Mouse (Mus musculus) yolk sac, embryonic 10.5 days (tissue): ENCODE data around the gene Dnaja4.

Experiments used
- DNase-seq: peaks from one replicate; pipeline ENCODE4 v3.0.0-alpha.2; 2017; ENCODE audit warnings: low spot score

Gene Dnaja4

DNA sequence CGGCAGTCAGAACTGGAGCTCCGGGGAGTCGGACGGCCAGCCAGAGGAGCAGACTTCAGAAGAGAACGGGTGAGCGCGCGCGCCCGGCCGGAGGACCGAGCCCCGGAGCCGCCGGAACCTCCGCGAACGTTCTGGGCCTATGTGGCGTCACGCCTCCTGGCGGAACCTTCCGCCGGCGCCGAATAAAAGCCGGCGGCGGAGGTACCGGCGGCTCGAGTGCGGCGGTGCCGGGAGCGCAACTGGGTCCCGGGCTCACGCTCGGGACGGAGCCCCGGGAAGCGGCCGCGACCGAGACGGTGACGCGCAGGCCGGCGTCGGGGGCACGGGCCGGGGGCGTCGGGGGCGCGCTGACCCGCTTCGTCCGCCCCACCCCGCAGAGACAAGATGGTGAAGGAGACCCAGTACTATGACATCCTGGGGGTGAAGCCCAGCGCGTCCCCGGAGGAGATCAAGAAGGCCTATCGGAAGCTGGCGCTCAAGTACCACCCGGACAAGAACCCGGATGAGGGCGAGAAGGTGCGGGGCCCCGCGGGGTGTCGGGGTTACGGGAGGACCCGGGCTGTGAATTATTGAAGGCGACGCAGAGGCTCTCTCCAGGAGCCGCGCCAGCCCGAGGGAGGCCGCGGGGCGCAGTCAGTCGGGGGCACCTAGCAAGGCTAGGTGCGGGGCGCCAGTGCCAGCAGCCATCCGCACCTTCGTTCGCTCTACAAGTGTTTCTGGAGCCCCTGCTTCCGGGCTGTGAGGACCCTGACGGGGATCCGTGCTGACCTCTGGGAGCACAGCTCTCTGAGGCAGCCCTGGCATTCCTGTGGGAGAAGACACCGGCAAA, 886 bp downstream of the Dnaja4 start:
- DNase-seq: peak; percentile 45

DNA sequence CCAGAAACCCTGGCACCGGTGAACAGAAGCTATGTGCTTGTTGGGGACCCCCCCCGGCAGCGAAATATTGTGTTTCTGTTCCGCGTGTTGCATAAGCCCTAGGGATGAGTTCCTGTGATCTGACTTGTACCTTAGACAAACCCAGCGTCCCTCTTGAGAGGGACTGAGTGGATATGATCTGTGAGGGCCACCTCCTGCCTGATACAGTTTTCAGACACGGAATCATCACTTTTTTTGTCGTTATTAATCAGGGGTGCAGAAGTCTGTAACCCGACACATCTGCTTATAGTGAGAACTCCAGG, 1.5 kb downstream of the Dnaja4 start:
- no peak for DNase-seq

DNA sequence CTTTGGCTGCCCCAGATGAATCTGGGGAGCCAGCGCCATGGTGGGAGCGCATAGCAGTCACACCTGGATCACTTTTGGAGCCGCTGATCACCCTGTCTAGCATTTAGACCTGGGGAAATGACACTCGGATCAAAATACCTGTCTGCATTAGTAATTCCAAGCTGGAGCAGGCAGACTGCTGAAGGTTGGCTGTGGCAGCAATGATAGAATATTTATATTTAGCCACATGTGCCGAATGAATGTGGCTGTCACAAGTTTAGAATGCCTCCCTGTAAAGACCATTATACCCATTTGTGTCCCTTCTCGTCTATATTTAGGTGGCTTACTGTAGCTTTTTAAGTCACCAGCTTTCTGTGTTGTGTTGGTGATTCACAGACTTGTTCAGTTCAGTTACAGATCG, 2.1 kb downstream of the Dnaja4 start:
- no peak for DNase-seq

DNA sequence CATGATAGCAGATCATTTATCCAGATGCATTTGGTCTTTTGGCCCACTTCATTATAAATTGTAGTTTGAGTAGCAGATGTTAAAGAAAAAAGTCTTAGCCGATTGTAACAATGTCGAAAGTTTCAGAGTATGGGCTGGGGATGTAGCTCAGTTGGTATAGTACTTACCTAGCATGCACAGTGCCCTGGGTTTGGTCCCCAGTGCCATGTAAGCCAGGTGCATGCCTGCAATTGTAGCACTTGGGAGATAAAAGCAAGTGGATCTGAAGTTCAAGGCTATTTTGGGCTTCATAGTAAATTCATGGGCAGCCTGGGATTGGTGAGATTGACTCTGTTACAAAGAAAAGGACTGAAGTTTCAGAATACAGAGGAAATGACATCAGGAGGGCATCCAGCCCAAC, 3.9 kb downstream of the Dnaja4 start:
- no peak for DNase-seq

DNA sequence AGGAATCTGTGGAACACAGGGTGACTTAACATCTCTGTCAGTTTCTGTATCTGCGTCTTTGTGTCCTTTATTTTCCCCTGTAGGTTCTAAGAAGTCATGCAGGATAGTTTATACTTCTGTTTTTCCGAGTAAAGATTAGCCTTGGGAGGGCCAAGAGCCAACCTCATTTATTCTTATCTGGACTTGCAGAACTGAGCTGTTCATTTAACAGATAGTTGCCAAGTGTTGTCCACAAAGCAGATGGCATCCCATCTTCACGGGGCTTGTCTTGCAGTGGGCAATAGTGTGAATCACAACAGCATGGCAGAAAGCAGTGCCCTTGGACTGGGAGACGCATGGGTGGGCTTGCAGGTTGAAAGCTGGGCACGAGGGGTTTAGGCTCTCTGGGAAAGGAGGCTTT, 5.7 kb downstream of the Dnaja4 start:
- no peak for DNase-seq

DNA sequence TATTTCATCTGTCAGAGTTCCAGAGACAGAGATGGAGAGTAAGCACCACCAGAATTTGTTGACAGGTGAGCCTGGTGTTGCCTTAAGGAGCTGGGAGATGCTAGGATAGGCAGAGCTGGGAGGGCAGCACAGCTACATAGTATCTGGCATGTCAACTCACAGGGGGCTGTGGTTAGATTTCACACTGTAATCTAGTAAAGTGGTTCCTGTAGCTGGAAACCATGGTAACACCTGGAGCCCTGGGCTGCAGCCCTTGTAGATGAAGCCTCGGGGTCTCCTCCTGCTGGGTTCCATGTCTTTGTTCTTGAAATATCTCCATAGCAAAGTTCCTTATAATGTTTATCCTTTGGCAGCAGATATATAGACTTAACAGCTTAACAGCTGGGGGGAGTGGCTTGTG, 6.9 kb downstream of the Dnaja4 start:
- DNase-seq: no peak

DNA sequence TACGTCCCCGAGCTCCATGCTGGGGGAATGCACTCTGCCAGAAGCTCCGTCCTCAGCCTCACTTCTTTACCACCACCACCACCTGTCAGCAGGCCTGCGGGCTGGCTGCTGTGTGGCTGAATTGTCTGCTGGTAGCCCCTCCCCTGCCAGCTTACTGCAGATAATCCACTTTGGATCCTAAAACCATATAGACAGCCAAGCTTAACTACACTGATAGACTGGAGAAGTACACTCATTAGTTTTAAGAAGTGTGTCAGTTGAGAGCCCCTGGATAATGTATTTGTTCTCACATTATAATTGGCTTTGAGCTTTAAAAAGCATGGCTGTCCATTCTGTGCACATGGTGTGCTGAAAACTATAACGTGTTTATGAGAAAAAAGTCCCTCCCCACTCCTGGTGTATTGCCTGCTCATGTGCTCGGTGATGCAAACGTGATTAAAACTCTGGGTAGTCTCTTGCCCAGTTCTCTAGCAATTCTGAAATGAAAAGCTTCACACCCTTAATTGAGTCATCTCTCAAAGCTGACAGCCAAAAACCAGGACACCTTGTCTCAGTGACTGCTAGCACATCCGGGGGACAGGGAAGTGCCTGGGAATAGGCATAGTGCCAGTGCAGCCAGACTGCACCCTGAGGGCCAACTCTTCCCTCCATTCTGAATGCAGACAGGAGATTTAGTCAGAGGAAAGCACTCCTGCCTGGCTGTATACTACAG, 8.8 kb downstream of the Dnaja4 start:
- no peak for DNase-seq

DNA sequence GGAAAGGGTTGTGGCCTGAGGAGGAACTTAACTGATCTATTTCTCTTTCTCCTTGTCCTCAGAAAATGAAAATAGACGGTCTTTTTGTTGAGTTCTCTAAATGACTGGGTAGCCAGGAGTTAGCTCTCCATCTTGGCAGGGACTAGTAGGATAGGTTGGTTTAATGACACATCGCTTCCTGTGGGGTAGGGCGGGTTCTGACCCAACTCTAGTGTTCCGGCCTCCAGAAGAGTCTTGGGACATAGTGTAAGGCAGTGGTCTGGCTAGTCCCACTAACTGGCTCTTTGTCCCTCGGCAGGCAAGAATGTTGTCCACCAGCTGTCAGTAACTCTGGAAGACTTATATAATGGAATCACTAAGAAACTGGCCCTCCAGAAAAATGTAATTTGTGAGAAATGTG, 9.4 kb downstream of the Dnaja4 start:
- DNase-seq: no peak

DNA sequence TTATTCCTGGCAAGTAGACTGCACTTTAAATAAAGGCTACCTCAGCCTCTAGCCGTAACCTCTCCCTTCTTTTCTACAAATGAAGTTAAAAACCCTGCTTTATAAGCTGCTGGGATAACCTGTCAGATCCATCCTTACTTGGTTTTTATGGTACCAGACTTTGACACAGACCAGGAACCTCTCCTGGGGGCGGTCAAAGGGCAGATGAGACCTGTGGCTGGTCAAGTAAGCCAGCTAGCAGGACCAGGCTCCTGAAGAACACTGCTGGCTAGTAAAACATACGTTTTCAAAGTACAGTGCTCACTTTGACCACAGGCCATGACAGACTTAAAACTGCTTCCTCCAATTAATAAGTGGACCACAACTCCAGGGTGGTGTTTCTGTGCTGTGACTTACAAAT, 17.1 kb downstream of the Dnaja4 start:
- no peak for DNase-seq

DNA sequence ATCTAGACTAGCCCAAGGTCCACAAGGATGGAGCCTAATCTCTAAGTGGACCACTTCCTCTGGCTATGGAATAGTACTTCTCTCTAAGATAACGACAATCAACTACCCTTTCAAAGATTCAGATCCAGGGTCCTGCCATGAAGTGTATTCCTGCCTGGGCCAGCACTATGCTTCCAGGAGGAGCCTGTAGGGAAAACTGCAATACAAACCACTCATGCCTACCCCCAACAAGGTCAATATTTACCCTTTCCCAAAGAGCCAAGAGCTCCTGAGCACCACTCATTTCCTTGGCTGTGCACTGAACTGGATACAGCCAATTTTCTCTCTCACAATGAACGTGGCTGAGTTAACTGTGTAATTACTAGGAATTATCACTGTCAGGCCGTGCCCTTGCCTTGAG, 18.9 kb downstream of the Dnaja4 start:
- DNase-seq: no peak

DNA sequence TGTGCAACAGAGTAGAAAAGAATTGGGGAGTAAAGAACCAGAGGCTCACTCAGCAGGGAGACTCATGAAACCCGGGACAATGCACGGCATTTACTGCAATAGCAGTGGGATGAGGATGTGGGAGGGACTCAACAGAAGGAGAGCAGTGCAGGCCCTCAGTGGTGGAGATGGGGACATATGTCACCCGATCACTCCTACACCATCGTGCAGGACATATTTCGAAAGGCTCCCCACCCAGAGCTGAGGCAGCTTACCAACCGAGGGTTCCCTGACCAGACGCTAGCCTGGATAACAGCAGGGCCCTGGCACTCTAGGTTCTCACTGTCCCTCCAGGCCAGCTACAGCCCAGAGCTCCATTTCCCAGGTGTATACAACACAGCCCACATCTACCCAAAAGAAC, 23.5 kb downstream of the Dnaja4 start:
- DNase-seq: no peak

DNA sequence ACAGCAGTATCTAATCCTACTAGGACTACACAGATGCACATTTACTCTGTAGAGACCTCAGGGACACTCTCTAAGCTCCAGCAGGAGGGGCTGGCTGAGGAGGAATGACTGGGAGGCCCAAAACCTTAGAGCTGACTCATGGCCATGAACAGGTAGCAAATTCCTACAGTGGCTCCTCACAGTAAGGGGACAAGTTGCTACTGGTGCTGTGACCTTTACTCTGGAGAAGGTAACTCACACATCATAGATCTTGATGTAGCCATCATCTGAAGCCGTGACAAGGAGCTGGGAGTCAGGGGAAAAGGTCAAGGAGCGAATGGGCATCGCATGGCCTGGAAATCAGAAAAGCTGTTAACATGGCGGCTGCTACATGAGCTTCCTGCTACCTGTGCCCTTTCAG, 23.9 kb downstream of the Dnaja4 start:
- no peak for DNase-seq

DNA sequence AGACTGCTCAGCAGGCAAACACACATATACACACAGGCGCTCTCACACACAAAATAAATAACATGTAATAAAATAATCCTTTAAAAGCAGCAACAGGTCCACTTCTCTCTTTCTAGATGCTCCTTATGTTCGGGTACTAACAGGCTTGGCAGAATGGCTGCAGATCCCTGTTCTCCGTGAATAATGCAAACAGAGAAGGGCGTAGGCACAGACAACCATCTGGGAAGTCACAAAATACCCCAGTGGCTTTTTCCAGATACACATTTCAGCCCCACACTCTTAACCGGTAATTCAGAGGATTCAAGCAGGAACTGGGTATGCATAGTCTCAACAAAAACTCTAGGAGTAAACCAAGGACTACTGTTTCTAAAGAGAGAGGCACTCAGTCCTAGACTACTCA, 27.6 kb downstream of the Dnaja4 start:
- DNase-seq: no peak

DNA sequence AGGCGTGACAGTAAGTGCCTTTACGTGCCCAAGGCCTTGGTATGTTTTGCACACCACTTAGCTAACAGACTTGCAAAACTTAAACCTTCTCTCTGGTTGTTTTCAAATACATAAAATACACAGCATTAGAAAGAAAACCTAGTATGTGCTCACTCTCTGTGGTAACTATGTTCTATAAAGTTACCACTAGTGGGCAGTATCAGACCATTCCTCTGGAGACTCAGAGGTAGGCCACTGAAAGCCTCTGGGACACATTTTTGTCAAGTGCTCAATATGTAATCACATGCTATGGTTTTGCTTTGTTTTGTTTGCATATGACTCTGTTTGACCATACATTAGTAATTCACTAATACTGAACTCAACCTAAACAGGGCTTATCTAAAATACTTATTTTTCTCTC, 33.4 kb downstream of the Dnaja4 start:
- no peak for DNase-seq

DNA sequence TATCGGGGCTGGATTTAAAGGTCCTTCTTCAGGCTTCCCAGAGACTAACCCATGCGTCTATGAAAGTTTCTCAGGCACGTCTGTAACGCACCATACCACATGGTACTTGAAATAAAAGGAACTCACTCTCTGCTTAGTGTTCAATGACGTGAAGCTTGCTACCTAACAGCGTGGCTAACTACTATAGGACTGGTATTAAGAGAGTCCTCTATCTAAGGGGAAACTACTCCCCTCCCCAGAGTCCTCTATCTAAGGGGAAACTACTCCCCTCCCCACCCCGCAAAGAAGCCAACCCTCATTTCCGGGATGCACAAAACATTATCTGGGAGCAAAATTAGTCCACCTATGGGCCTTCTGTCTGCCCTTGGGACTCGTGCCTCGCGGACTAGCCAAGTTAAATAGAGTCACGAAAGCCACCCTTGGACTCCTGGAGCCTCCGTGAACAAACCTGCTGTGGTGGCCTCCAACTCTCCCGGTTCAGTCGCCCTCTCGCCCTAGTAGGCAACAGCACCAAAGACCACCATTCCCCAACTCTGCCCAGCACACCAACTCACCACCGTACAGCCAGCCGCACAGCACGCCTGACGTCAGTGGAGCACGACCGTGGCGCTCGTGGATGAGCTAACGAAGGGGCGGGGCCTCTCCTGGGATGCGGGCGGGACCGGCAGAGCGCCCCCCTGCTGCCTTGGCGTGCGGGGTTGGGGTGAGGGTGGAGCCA, 35.4 kb downstream of the Dnaja4 start, which contains the start of gene Wdr61:
Wdr61 (minus strand) TSS at position 599 of the 718 bp plus-strand sequence.
- peak; percentile 97 for DNase-seq

DNA sequence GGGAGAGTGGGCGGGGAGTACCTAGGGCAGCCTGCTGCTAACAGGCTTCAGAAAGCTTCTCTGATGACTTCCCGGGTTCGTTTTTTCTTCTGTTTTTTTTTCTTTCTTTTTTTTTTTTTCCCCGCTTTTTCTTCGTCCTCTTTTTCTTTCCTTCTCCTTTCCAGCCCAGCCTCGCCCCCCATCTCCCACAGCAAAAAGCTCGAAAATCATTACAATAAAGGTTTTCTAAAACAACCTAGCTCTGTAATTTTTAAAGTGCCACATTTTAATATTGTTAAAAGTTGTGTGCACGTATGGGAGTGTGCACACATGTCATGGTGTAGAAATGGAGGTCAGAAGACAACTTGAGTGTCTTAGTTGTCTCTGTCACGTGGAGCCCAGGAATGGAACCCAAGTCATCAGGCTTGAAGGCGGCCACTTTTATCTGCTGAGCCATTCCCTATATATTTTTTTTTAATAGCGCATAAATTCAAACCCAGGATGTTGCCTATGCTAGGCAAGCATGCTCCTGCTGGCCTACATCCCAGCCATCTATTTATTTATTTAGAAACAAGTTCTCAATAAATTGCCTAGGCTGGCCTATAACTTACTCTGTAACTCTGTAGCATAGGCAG, 36.1 kb downstream of the Dnaja4 start:
- no peak for DNase-seq

DNA sequence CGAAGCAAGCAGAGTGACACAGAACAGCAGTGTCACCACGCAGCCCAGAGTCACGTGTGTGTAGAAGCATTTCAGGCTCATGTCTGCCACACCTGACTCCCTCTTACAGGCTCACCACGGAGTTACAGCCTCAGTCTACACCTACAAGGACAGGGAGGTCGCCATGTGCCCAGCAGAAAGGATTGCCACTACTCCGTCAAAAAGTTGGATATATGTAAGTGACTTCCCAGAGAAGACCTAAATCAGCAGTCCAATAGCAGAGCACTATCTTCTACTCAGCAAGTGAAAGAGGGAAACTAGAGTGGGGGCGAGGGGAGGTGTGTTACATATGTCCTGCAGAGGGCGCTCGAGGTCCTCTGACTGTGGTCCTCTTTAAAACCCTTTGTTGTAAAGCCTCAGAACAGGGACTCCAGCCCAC, 37.6 kb downstream of the Dnaja4 start:
- peak; percentile 57 for DNase-seq

DNA sequence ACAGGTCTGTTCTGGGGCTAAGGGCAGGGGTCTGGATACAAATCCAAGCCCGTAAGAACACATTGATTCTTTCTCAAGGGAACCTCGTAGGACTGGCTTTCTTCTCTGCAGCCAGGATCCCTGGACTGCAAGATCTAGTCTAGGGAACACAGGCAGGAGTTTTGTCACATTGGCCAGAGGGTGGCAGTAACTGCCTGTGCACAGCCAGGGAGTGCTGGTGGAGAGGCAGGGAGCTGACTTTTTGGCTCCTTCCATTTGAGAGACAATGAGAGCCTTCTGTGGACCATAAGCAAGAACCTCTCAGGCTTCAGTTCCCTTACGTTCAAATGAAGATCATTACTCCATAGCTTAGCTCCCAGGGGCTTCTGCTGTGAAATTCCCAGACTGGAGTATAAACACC, 39.7 kb downstream of the Dnaja4 start:
- DNase-seq: peak; percentile 57

DNA sequence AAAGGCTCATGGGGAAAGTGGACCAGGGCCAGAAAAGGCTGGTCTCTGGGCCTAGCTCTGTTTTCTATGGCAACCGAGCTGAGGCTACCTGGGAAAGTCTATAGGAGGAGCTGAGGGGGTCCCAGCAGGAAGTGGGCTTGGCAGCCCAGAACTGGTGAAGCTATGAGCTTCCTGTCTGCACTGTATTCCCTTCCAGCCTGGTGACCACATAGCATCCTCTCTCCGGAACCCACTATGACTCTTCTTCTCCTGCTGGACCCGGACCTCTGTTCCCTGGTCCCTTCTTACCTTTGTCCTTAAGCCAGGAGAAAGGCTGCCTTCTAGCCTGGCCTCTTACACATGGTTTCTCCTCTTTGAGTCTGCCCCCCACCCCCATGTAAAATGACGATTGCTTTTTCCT, 45.2 kb downstream of the Dnaja4 start:
- DNase-seq: no peak

DNA sequence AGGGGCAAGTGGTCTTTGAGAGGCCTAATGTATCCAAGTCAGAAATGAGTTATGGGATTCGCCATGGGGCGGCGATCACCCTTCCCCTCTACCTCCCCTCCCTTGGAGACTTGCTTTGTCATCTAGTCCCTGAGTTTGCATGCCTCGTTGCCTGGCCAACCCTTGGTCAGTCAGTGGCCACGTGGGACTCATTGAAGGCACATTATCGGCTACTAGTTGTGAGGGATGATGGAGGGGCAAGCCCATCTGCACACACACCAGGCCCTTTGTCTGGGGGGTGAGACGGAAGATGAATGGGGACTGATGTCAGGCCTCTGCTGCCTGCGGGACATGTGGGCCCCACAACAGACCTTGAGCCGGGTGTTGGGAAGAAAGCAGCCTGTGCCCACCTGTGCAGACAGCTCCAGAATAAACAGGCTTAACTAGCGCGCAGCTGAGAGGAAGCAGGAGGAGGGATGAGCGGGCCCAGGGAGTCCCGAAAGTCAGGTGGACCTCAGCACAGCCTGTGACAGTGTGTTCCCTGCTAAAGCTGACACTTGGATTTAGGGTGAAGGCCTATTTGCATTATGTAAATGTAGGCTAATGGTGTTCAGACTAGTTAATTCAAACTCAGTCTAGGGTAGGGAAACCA, 47.2 kb downstream of the Dnaja4 start:
- DNase-seq: no peak

DNA sequence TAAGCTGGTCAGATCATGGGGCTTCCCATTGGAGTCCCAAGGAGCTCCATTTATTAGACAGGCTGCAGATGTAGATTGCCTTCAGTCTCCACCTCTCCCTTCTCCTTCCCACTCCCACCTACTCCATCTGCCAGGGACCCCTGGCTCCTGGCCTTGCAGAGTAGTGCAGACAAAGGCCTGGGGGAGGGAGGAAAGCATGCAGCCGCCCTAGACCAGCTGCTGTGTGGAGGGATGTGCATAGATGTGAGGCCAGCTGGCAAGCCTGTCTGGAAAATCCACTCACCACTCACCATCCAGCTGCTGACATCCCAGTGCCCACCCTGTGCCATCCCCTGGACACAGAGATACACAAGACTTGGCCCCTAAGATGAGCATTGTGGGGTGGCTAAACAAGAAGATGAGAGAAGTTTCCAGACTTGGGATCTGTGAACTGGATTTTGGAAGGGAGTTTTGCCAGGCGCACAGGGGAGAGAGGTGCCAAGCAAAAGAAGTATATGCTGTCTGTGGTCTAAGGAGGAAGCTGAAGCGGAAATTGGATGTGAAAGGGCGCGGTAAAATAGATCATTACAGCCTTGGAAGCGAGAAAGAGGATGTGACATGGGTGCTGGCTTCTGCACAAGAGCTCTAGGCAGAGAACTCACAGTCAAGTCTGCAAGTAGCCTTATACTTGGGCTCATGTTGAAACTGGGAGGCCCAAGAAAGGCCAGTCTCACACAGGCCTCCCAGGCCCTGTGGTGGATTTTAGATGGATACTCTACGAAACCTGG, 51.7 kb downstream of the Dnaja4 start:
- DNase-seq: no peak
